ENCODE assay signal across 26 mouse cellular contexts in the genomic region with DNA sequence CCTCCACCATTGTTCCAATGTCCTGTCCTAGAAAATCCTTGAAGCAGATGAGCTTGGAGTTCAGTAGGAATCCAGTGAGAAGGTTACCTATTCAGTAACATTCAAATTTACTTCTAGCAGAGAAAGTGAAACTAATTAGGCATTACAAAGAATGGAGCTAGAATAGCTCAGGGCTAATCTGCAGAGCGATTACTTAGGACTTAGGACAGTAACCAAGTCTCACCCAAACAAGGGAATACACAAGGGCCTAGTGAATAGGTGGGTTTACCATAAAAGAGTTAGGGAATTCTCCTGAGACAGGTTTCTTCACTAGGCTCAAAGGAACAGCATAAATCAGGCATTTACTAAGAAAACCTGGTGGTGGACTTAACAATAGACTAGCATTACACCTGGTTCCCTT.
"Had no signal": no experiment of that assay in that cellular context is flagged by ENCODE, and none has a peak within 500 bp of the region (broad histone marks: within the 10 kb centered on the region; RNA-seq: fewer than 3 reads in every experiment).

No protein-coding gene starts in this region.

- H3K4me2 ChIP-seq: embryonic facial prominence, embryonic 12.5 days; embryonic facial prominence, embryonic 13.5 days; embryonic facial prominence, embryonic 15.5 days; forebrain, embryonic 12.5 days; forebrain, embryonic 13.5 days; forebrain, embryonic 15.5 days; heart, embryonic 11.5 days had no signal

- H3K9me3 ChIP-seq: embryonic facial prominence, embryonic 10.5 days; embryonic facial prominence, embryonic 12.5 days; embryonic facial prominence, embryonic 13.5 days; embryonic facial prominence, embryonic 15.5 days; forebrain, embryonic 10.5 days; forebrain, embryonic 12.5 days; forebrain, embryonic 13.5 days; forebrain, embryonic 15.5 days; heart, embryonic 10.5 days had no signal

- H3K36me3 ChIP-seq: embryonic facial prominence, embryonic 10.5 days; embryonic facial prominence, embryonic 12.5 days; embryonic facial prominence, embryonic 13.5 days; embryonic facial prominence, embryonic 15.5 days; forebrain, embryonic 10.5 days; forebrain, embryonic 12.5 days; forebrain, embryonic 15.5 days; heart, embryonic 10.5 days had no signal

- DNase-seq: cerebellum, postnatal 14 days; cerebellum, postnatal 25 days; cerebellum, postnatal 36 days; embryo, embryonic 11 days; forebrain, postnatal 0 days; gastrocnemius, adult 2 months; gastrocnemius, postnatal 10 days; gastrocnemius, postnatal 14 days; gastrocnemius, postnatal 25 days; gastrocnemius, postnatal 36 days; heart, adult 11 months; heart, adult 18-20 months; heart, adult 2 months had no signal

- H3K27ac ChIP-seq: embryonic facial prominence, embryonic 10.5 days; embryonic facial prominence, embryonic 12.5 days; embryonic facial prominence, embryonic 13.5 days; embryonic facial prominence, embryonic 15.5 days; forebrain, embryonic 10.5 days; forebrain, embryonic 12.5 days; forebrain, embryonic 13.5 days; forebrain, embryonic 15.5 days; gastrocnemius, adult 2 months; heart, adult 2 months; heart, embryonic 10.5 days had no signal

- H3K9ac ChIP-seq: embryonic facial prominence, embryonic 12.5 days; embryonic facial prominence, embryonic 13.5 days; embryonic facial prominence, embryonic 15.5 days; forebrain, embryonic 12.5 days; forebrain, embryonic 13.5 days; forebrain, embryonic 15.5 days; forebrain, postnatal 0 days had no signal

- H3K4me3 ChIP-seq: embryonic facial prominence, embryonic 10.5 days; embryonic facial prominence, embryonic 12.5 days; embryonic facial prominence, embryonic 13.5 days; embryonic facial prominence, embryonic 15.5 days; erythroblast, embryonic 14.5 days; forebrain, embryonic 10.5 days; forebrain, embryonic 12.5 days; forebrain, embryonic 13.5 days; forebrain, embryonic 15.5 days; gastrocnemius, adult 2 months; heart, adult 2 months; heart, embryonic 10.5 days had no signal

- ATAC-seq: forebrain, embryonic 13.5 days; forebrain, embryonic 14.5 days; forebrain, embryonic 15.5 days; forebrain, embryonic 16.5 days; forebrain, postnatal 0 days had no signal

- H3K27me3 ChIP-seq: embryonic facial prominence, embryonic 12.5 days; embryonic facial prominence, embryonic 13.5 days; embryonic facial prominence, embryonic 15.5 days; forebrain, embryonic 12.5 days; forebrain, embryonic 13.5 days; forebrain, embryonic 15.5 days had no signal

- H3K4me1 ChIP-seq: embryonic facial prominence, embryonic 10.5 days; embryonic facial prominence, embryonic 12.5 days; embryonic facial prominence, embryonic 13.5 days; embryonic facial prominence, embryonic 15.5 days; forebrain, embryonic 10.5 days; forebrain, embryonic 12.5 days; forebrain, embryonic 13.5 days; forebrain, embryonic 15.5 days; heart, embryonic 10.5 days had no signal
